ENCODE assay signal across 7 mouse cellular contexts in genomic region chr15:8445951-8446419, GRCm38 (mm10). TPM values are rescaled to one million over a fixed set of nuclear protein-coding genes. Genes with fewer than 3 reads are reported as not detected.
DNase-seq lines count a peak whose midpoint lies in the region; ATAC-seq and TF ChIP-seq lines count a peak whose summit lies in the region.

No protein-coding gene starts in this region.

- no peak for TF ChIP-seq POLR2A in ES-Bruce4 (IDR thresholded peaks at IDR 0.05; ENCODE audit: insufficient read depth, low read length)

- no peak for TF ChIP-seq CTCF in ES-Bruce4 (IDR thresholded peaks at IDR 0.05; ENCODE audit: low read depth, low read length)

- no peaks in the 10 kb centered on the region for H3K9me3 ChIP-seq in ES-Bruce4 (replicated peaks; ENCODE audit: control insufficient read depth, insufficient read depth, low read length, poor library complexity, severe bottlenecking)
- no peaks in the 10 kb centered on the region for H3K9me3 ChIP-seq in embryonic facial prominence, embryonic 10.5 days
- H3K9me3 ChIP-seq in heart, embryonic 13.5 days: no peaks in the 10 kb centered on the region
- H3K9me3 ChIP-seq in kidney, embryonic 16.5 days (ENCODE audit: low read length): no peaks in the 10 kb centered on the region

- H3K27ac ChIP-seq in ES-Bruce4 (ENCODE audit: insufficient read depth, low read length): peak overlapping the region; percentile 14
- H3K27ac ChIP-seq in embryonic facial prominence, embryonic 10.5 days (replicated peaks): peak overlapping the region; percentile 40
- H3K27ac ChIP-seq in heart, embryonic 13.5 days (replicated peaks): peak overlapping the region; percentile 99
- H3K27ac ChIP-seq in kidney, embryonic 16.5 days (ENCODE audit: low read length): peak overlapping the region; percentile 100

- no peaks in the 10 kb centered on the region for H3K36me3 ChIP-seq in ES-Bruce4 (ENCODE audit: control insufficient read depth, insufficient read depth, low read length, poor library complexity, severe bottlenecking)
- H3K36me3 ChIP-seq in embryonic facial prominence, embryonic 10.5 days (replicated peaks): no peaks in the 10 kb centered on the region
- no peaks in the 10 kb centered on the region for H3K36me3 ChIP-seq in heart, embryonic 13.5 days
- no peaks in the 10 kb centered on the region for H3K36me3 ChIP-seq in kidney, embryonic 16.5 days (ENCODE audit: insufficient read depth, low read length)

- no peak for ATAC-seq in heart, embryonic 13.5 days (ENCODE audit: extremely low read depth, insufficient number of reproducible peaks, low FRiP score, low TSS enrichment)
- ATAC-seq in kidney, embryonic 16.5 days (ENCODE audit: low FRiP score, low TSS enrichment): no peak
- ATAC-seq in megakaryocyte, adult 5-6 weeks (ENCODE audit: poor library complexity, severe bottlenecking): peak; percentile 9; the same call in 1 of the 2 replicates

- H3K4me2 ChIP-seq in heart, embryonic 13.5 days: peak overlapping the region; percentile 85
- H3K4me2 ChIP-seq in kidney, embryonic 16.5 days (replicated peaks; ENCODE audit: low read depth, low read length): peak overlapping the region; percentile 97

- no peak for TF ChIP-seq EP300 in ES-Bruce4 (IDR thresholded peaks at IDR 0.05; ENCODE audit: insufficient read depth, low read depth, low read length)

- DNase-seq in adrenal gland, adult 18-20 months (ENCODE audit: low spot score in 2 of 2): peak; percentile 30 to 38
- DNase-seq in embryonic facial prominence, embryonic 10.5 days (ENCODE audit: low spot score): peak; percentile 50
- DNase-seq in spleen, postnatal 14 days (ENCODE audit: low spot score in 2 of 2): peak; percentile 17 to 29

- H3K27me3 ChIP-seq in ES-Bruce4 (ENCODE audit: control insufficient read depth, insufficient read depth, low read length, poor library complexity, severe bottlenecking): no peaks in the 10 kb centered on the region
- no peaks in the 10 kb centered on the region for H3K27me3 ChIP-seq in embryonic facial prominence, embryonic 10.5 days (replicated peaks; ENCODE audit: low read depth, poor library complexity, severe bottlenecking)
- H3K27me3 ChIP-seq in heart, embryonic 13.5 days (replicated peaks): no peaks in the 10 kb centered on the region
- H3K27me3 ChIP-seq in kidney, embryonic 16.5 days (ENCODE audit: insufficient read depth, low read length): no peaks in the 10 kb centered on the region

- peak overlapping the region; percentile 100 for H3K9ac ChIP-seq in ES-Bruce4 (ENCODE audit: low read depth, poor library complexity, severe bottlenecking)
- peak overlapping the region; percentile 98 for H3K9ac ChIP-seq in heart, embryonic 13.5 days
- H3K9ac ChIP-seq in kidney, embryonic 16.5 days (replicated peaks; ENCODE audit: low read length): peak overlapping the region; percentile 99

- H3K4me3 ChIP-seq in ES-Bruce4 (ENCODE audit: low read depth, low read length): peak overlapping the region; percentile 63
- peak overlapping the region; percentile 98 for H3K4me3 ChIP-seq in embryonic facial prominence, embryonic 10.5 days
- peak overlapping the region; percentile 83 for H3K4me3 ChIP-seq in heart, embryonic 13.5 days
- H3K4me3 ChIP-seq in kidney, embryonic 16.5 days (ENCODE audit: low read length): peak overlapping the region; percentile 97

- peaks cover 1% of the 10 kb centered on the region for H3K4me1 ChIP-seq in ES-Bruce4 (ENCODE audit: control insufficient read depth, insufficient read depth, low read length)
- peaks cover 27% of the 10 kb centered on the region for H3K4me1 ChIP-seq in embryonic facial prominence, embryonic 10.5 days
- peaks cover 23% of the 10 kb centered on the region for H3K4me1 ChIP-seq in heart, embryonic 13.5 days
- H3K4me1 ChIP-seq in kidney, embryonic 16.5 days (ENCODE audit: insufficient read depth, low read length): peaks cover 14% of the 10 kb centered on the region

- WGBS in embryonic facial prominence, embryonic 10.5 days: under 1% methylated on average over 19 of the region's 19 CpGs
- WGBS in heart, embryonic 13.5 days: under 1% methylated on average over 19 of the region's 19 CpGs
- 0% methylated on average over 19 of the region's 19 CpGs for WGBS in kidney, embryonic 16.5 days

RNA-seq across cellular contexts. Expression of gene Nipbl, which starts 1.7 kb away (rescaled TPM):
- 72.5 and 78.2 TPM in 2 replicates for polyA plus RNA-seq in ES-Bruce4 (2011; ENCODE audit: insufficient read depth, insufficient read length, low read depth, missing spikeins)
- total RNA-seq in adrenal gland, adult 18-20 months (2021): 10 to 100 TPM; 37.4 to 45.7 TPM
- 18.0 and 18.5 TPM in 2 replicates for polyA plus RNA-seq in embryonic facial prominence, embryonic 10.5 days (2016; fragmentation: Nextera tagmentation; extraction: Ambion mirVana)
- 10.2 and 10.5 TPM in 2 replicates for polyA plus RNA-seq in heart, embryonic 13.5 days (2015; fragmentation: Nextera tagmentation; extraction: Ambion mirVana)
- 17.5 and 18.9 TPM in 2 replicates for polyA plus RNA-seq in kidney, embryonic 16.5 days (2015; fragmentation: Nextera tagmentation; extraction: Ambion mirVana)
- total RNA-seq in megakaryocyte, adult 5-6 weeks (2015): 69.1 and 73.4 TPM in 2 replicates
- 45.2 and 66.3 TPM in 2 replicates for total RNA-seq in megakaryocyte, adult 5-6 weeks (2017)

Comparison
In these comparisons a context has a peak if more than half of its experiments do, and no peak if none do; other contexts are left out.
1. H3K27ac ChIP-seq: peak in every context shown above with its lines; median percentile 100 in kidney, embryonic 16.5 days; 99 in heart, embryonic 13.5 days; 40 in embryonic facial prominence, embryonic 10.5 days; 14 in ES-Bruce4.